Mouse (Mus musculus): ENCODE measurements at regions not wholly inside any gene's neighbourhood (a gene's known extent, or its start where the extent isn't known, plus 50 kb on each side); places are given as distances from the start of the nearest gene placed in this dataset.
A peak's percentile ranks its signal among the peaks of the same experiment; 100 is the strongest.

- H3K9ac ChIP-seq (replicated peaks): no peak overlapping the region
- H3K36me3 ChIP-seq: no peaks in the 10 kb centered on the region
- no peaks in the 10 kb centered on the region for H3K27me3 ChIP-seq
- H3K4me2 ChIP-seq (replicated peaks): no peak overlapping the region
- H3K4me3 ChIP-seq (replicated peaks): no peak overlapping the region
- peak overlapping the region; percentile 86 for H3K27ac ChIP-seq
- 0 out of 2 replicates have a peak, but pooled peaks have one; percentile 49 for ATAC-seq
- H3K9me3 ChIP-seq: no peaks in the 10 kb centered on the region
- H3K4me1 ChIP-seq (replicated peaks): peaks cover 42% of the 10 kb centered on the region
- WGBS: 78% methylated on average over 5 of the region's 5 CpGs
Measured at GRCm38 (mm10) chr4:142956376-142956775, 256.4 kb downstream of the Prdm2 start.

- 4% methylated on average over 9 of the region's 9 CpGs for WGBS
- no peaks in the 10 kb centered on the region for H3K36me3 ChIP-seq
- H3K9ac ChIP-seq (replicated peaks): no peak overlapping the region
- H3K4me1 ChIP-seq (replicated peaks): peaks cover 39% of the 10 kb centered on the region
- H3K4me3 ChIP-seq (replicated peaks): no peak overlapping the region
- peak overlapping the region; percentile 66 for H3K27ac ChIP-seq
- ATAC-seq: peak; percentile 74
- H3K27me3 ChIP-seq: 0 out of 2 replicates have a peak, but pooled peaks cover 3% of the 10 kb centered on the region
- no peaks in the 10 kb centered on the region for H3K9me3 ChIP-seq
- peak overlapping the region; percentile 13; the same call in 1 of the 2 replicates for H3K4me2 ChIP-seq (replicated peaks)
Measured at GRCm38 (mm10) chr4:142953724-142954123, 259.1 kb downstream of the Prdm2 start.

GRCm38 (mm10) chr4:142952879-142953278 is 259.9 kb downstream of the Prdm2 start:
- ATAC-seq: no peak
- no peaks in the 10 kb centered on the region for H3K36me3 ChIP-seq
- WGBS: 84% methylated on average over 1 of the region's 1 CpGs

GRCm38 (mm10) chr4:142947673-142948072 is 265.1 kb downstream of the Prdm2 start:
- H3K9ac ChIP-seq (replicated peaks): no peak overlapping the region
- no peak overlapping the region for H3K4me3 ChIP-seq (replicated peaks)
- no peak overlapping the region for H3K27ac ChIP-seq
- peaks cover 12% of the 10 kb centered on the region for H3K4me1 ChIP-seq (replicated peaks)
- 0 out of 2 replicates have a peak, but pooled peaks cover 3% of the 10 kb centered on the region for H3K27me3 ChIP-seq
- whole genome bisulfite sequencing: 44% methylated on average over 6 of the region's 6 CpGs
- H3K36me3 ChIP-seq: no peaks in the 10 kb centered on the region
- ATAC-seq: no peak
- no peak overlapping the region for H3K4me2 ChIP-seq (replicated peaks)
- no peaks in the 10 kb centered on the region for H3K9me3 ChIP-seq

More at GRCm38 (mm10) chr4:142952879-142953278, 259.9 kb downstream of the Prdm2 start:
- H3K27ac ChIP-seq: no peak overlapping the region
- H3K4me3 ChIP-seq (replicated peaks): no peak overlapping the region
- peaks cover 42% of the 10 kb centered on the region for H3K4me1 ChIP-seq (replicated peaks)
- H3K4me2 ChIP-seq (replicated peaks): no peak overlapping the region
- 0 out of 2 replicates have a peak, but pooled peaks cover 3% of the 10 kb centered on the region for H3K27me3 ChIP-seq
- no peaks in the 10 kb centered on the region for H3K9me3 ChIP-seq
- no peak overlapping the region for H3K9ac ChIP-seq (replicated peaks)

GRCm38 (mm10) chr4:142933627-142934026 is 279.2 kb downstream of the Prdm2 start:
- no peaks in the 10 kb centered on the region for H3K9me3 ChIP-seq
- no peak overlapping the region for H3K9ac ChIP-seq (replicated peaks)
- no peaks in the 10 kb centered on the region for H3K36me3 ChIP-seq
- no peak overlapping the region for H3K27ac ChIP-seq
- no peak overlapping the region for H3K4me3 ChIP-seq (replicated peaks)
- ATAC-seq: no peak
- H3K4me2 ChIP-seq (replicated peaks): no peak overlapping the region
- no peaks in the 10 kb centered on the region for H3K4me1 ChIP-seq (replicated peaks)
- WGBS: 79% methylated on average over 9 of the region's 9 CpGs
- H3K27me3 ChIP-seq: no peaks in the 10 kb centered on the region

- Histone ChIP-seq H3K27ac (no peak overlapping the region), H3K9me3 (no peaks in the 10 kb centered on the region), H3K27me3 (no peaks in the 10 kb centered on the region), H3K36me3 (no peaks in the 10 kb centered on the region), H3K9ac (replicated peaks) (no peak overlapping the region), H3K4me3 (replicated peaks) (no peak overlapping the region), H3K4me1 (replicated peaks) (no peaks in the 10 kb centered on the region; the same call in 1 of the 2 replicates), H3K4me2 (replicated peaks) (no peak overlapping the region)
- WGBS: 88% methylated on average over 4 of the region's 4 CpGs
- no peak for ATAC-seq
Measured at GRCm38 (mm10) chr4:142929245-142929644, 283.6 kb downstream of the Prdm2 start.

- ATAC-seq: no peak
Measured at GRCm38 (mm10) chr4:142927328-142928108, 285.3 kb downstream of the Prdm2 start.

GRCm38 (mm10) chr4:142925111-142925510 is 287.7 kb downstream of the Prdm2 start:
- Histone ChIP-seq H3K4me3 (replicated peaks) (no peak overlapping the region), H3K9me3 (no peaks in the 10 kb centered on the region), H3K9ac (replicated peaks) (no peak overlapping the region), H3K4me1 (replicated peaks) (no peaks in the 10 kb centered on the region; the same call in 1 of the 2 replicates), H3K36me3 (no peaks in the 10 kb centered on the region), H3K27ac (no peak overlapping the region), H3K27me3 (no peaks in the 10 kb centered on the region), H3K4me2 (replicated peaks) (no peak overlapping the region)
- no peak for ATAC-seq
- 83% methylated on average over 8 of the region's 8 CpGs for WGBS

More at GRCm38 (mm10) chr4:142927328-142928108, 285.3 kb downstream of the Prdm2 start:
- no peaks in the 10 kb centered on the region for H3K27me3 ChIP-seq
- H3K27ac ChIP-seq: no peak overlapping the region
- H3K4me1 ChIP-seq (replicated peaks): no peaks in the 10 kb centered on the region; the same call in 1 of the 2 replicates
- no peak overlapping the region for H3K9ac ChIP-seq (replicated peaks)
- no peak overlapping the region for H3K4me2 ChIP-seq (replicated peaks)
- no peak overlapping the region for H3K4me3 ChIP-seq (replicated peaks)
- 67% methylated on average over 7 of the region's 7 CpGs for WGBS
- H3K9me3 ChIP-seq: no peaks in the 10 kb centered on the region
- H3K36me3 ChIP-seq: no peaks in the 10 kb centered on the region

GRCm38 (mm10) chr4:142909355-142909947 is 303.3 kb downstream of the Prdm2 start:
- Histone ChIP-seq H3K4me3 (replicated peaks) (peak overlapping the region; percentile 15), H3K27me3 (no peaks in the 10 kb centered on the region), H3K4me1 (replicated peaks) (peaks cover 12% of the 10 kb centered on the region), H3K36me3 (no peaks in the 10 kb centered on the region), H3K27ac (peak overlapping the region; percentile 48), H3K9ac (replicated peaks) (no peak overlapping the region), H3K9me3 (no peaks in the 10 kb centered on the region), H3K4me2 (replicated peaks) (peak overlapping the region; percentile 44)
- WGBS: 24% methylated on average over 17 of the region's 17 CpGs
- ATAC-seq: peak; percentile 82

GRCm38 (mm10) chr4:142908782-142909181 is 304.0 kb downstream of the Prdm2 start:
- Histone ChIP-seq H3K27me3 (no peaks in the 10 kb centered on the region), H3K9me3 (no peaks in the 10 kb centered on the region), H3K4me3 (replicated peaks) (no peak overlapping the region), H3K4me1 (replicated peaks) (peaks cover 12% of the 10 kb centered on the region), H3K27ac (0 out of 2 replicates have a peak overlapping the region, but pooled peaks have one; percentile 48), H3K9ac (replicated peaks) (no peak overlapping the region), H3K36me3 (no peaks in the 10 kb centered on the region), H3K4me2 (replicated peaks) (no peak overlapping the region)
- 59% methylated on average over 6 of the region's 6 CpGs for WGBS
- ATAC-seq: no peak

- 83% methylated on average over 9 of the region's 9 CpGs for WGBS
- ATAC-seq: no peak
- no peaks in the 10 kb centered on the region for H3K27me3 ChIP-seq
- H3K36me3 ChIP-seq: no peaks in the 10 kb centered on the region
- no peak overlapping the region for H3K9ac ChIP-seq (replicated peaks)
- no peak overlapping the region for H3K4me3 ChIP-seq (replicated peaks)
- no peak overlapping the region for H3K27ac ChIP-seq
- no peaks in the 10 kb centered on the region for H3K4me1 ChIP-seq (replicated peaks)
- no peak overlapping the region for H3K4me2 ChIP-seq (replicated peaks)
- H3K9me3 ChIP-seq: no peaks in the 10 kb centered on the region
Measured at GRCm38 (mm10) chr4:142903356-142904032, 309.3 kb downstream of the Prdm2 start.

GRCm38 (mm10) chr4:142900792-142901191 is 312.0 kb downstream of the Prdm2 start:
- no peak overlapping the region for H3K9ac ChIP-seq (replicated peaks)
- 88% methylated on average over 9 of the region's 9 CpGs for WGBS
- H3K27me3 ChIP-seq: no peaks in the 10 kb centered on the region
- no peak overlapping the region for H3K4me3 ChIP-seq (replicated peaks)
- no peaks in the 10 kb centered on the region for H3K36me3 ChIP-seq
- no peak overlapping the region for H3K27ac ChIP-seq
- no peak for ATAC-seq
- H3K4me1 ChIP-seq (replicated peaks): no peaks in the 10 kb centered on the region
- H3K9me3 ChIP-seq: peaks cover 7% of the 10 kb centered on the region; the same call in 1 of the 2 replicates
- no peak overlapping the region for H3K4me2 ChIP-seq (replicated peaks)
